Mouse (Mus musculus) megakaryocyte-erythroid progenitor cell, adult 5 weeks (primary cell): ENCODE results near the gene Nefh. TPM values are rescaled to one million over a fixed set of nuclear protein-coding genes. Genes with fewer than 3 reads are reported as not detected.

Source experiments
- polyA plus RNA-seq: library from polyadenylated mRNA; stranded (reverse); fragments of >175 nt; gene quantifications from 2 replicates; pipeline ENCODE4 v1.2.3, GENCODE M21; 2012

The Nefh gene
- polyA plus RNA-seq, result 6.0 and 12.2 TPM in 2 replicates

GRCm38 (mm10) chr11:4947813-4948174 lies at the start of gene Nefh:
TSS of gene Nefh (minus strand) at chr11:4948064.

DNA sequence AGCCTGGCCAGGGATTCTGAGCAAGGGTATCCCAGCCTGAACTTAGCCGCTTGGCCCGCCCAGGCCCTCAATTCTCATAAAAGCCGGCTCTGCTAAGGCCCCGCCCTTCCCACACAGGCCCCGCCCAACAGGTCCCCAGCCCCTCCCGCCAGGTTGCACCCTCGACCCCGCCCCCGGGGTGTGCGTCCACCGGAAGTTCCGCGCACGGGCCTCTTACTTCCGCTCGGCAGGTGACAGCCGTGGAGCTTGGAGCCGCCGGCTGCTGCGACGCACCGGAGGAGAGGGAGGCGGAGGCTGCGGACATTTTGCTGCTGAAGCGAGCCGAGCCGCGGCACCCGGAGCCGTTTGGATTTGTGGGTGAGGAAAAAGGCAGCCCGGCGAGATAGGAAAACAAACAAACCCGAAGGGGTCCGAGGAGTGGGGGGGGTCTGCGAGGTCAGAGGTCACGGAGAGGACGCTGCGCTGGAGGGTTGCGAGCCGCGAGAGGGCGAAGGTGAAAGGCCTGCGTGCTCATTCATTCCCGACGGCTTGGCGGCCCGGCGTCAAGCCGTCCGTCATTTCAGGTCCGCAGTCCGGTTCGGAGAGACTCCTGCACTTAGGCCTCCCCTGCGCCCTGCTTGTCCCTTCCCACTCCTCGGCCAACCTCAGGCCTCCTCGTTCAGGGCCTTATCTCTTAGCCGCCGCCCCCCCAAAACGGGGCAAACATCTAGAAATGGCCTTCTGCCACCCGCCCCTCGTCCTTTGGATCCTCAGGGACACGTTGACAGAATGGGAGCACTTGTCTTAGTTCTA lies 39.0 kb upstream of the Nefh start, which contains the start of gene Ap1b1:
Gene Ap1b1, plus strand, starts transcription at position 130 of the 792 bp plus-strand sequence.

DNA sequence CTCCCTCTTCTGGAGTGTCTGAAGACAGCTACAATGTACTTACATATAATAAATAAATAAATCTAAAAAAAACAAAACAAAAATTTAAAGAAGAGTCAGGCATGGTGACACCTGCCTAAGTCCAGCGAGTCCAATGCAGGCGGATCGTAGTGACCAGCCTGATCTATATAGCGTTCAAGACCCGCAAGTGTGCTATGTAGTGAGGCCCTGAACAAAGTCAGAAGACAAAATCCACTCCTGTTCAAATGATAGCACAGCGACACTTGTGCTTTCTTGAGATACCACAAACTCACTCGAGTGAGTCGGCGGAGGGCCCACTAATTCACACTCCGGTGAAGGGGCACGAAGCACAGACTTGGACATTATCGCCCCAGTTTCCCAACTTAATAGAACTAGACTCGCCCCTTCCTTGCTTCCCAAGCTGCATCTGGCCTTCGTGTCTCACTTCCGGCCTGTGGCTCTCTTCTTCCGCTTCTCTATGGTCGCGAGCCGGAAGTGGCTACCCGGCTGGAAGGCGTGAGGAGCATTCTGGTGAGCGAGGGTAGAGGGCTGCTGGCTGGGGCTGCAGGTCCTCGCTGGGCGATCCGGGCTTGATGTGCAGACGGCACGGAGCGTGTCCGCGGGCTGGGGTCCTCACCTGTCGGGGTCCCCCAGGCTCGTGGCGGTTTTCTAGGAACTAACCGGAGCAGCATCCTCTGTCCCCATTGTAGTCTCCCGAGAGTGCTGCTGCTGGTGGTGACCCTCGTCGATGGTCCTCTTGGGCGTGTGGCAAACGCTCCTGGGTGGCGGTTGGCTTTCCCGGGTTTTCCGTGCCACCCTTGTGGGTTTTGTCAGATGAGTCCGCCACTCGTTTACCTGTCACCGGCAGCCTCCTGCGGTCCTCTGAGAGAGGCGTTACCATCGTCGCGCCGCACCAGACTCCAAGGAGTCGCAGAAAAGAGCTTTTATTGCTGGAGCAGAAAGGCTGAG lies 52.7 kb downstream of the Nefh start, which contains the start of gene Thoc5:
Gene Thoc5, plus strand, starts transcription at position 473 of the 969 bp plus-strand sequence.

Other genes starting within 250 kb of the Nefh start
- 14.0 and 24.3 TPM in 2 replicates for gene Uqcr10, start 243.7 kb downstream of the Nefh start, polyA plus RNA-seq
- 83.7 and 89.6 TPM in 2 replicates for gene Zmat5, start 243.4 kb downstream of the Nefh start, polyA plus RNA-seq
- 0.02 and 0.06 TPM in 2 replicates for gene Cabp7, start 201.3 kb downstream of the Nefh start, polyA plus RNA-seq
- gene Nf2, start 98.5 kb downstream of the Nefh start, polyA plus RNA-seq, result 52.8 and 56.6 TPM in 2 replicates
- gene Nipsnap1, start 74.1 kb downstream of the Nefh start, polyA plus RNA-seq, result 21.8 and 33.4 TPM in 2 replicates
- gene Thoc5, start 52.7 kb downstream of the Nefh start, polyA plus RNA-seq, result 6.0 and 7.0 TPM in 2 replicates
- 47.3 and 50.3 TPM in 2 replicates for gene Ap1b1, start 38.8 kb upstream of the Nefh start, polyA plus RNA-seq
- gene Rasl10a, start 110.1 kb upstream of the Nefh start, polyA plus RNA-seq, result 0.24 and 0.56 TPM in 2 replicates
- gene Gas2l1, start 117.3 kb upstream of the Nefh start, polyA plus RNA-seq, result 10.5 and 12.6 TPM in 2 replicates
- 41.0 and 53.4 TPM in 2 replicates for gene Rhbdd3, start 150.9 kb upstream of the Nefh start, polyA plus RNA-seq
- gene Ewsr1, start 151.2 kb upstream of the Nefh start, polyA plus RNA-seq, result 833 and 1,457 TPM in 2 replicates
- 33.4 and 48.0 TPM in 2 replicates for gene Emid1, start 204.2 kb upstream of the Nefh start, polyA plus RNA-seq